29 mouse cellular contexts compared by ENCODE assay signal in genomic region chr6:140521832-140522231, GRCm38 (mm10).
DNase-seq lines count a peak whose midpoint lies in the region; ATAC-seq and TF ChIP-seq lines count a peak whose summit lies in the region.
"Had no signal": no experiment of that assay in that cellular context is flagged by ENCODE, and none has a peak within 500 bp of the region (broad histone marks: within the 10 kb centered on the region; RNA-seq: fewer than 3 reads in every experiment).

No protein-coding gene starts in this region.

- peaks cover 13% of the 10 kb centered on the region for H3K4me1 ChIP-seq in kidney, embryonic 15.5 days
- H3K4me1 ChIP-seq in liver, postnatal 0 days (ENCODE audit: insufficient read depth) = peaks cover 2% of the 10 kb centered on the region; the same call in 1 of the 2 replicates
- peaks cover 15% of the 10 kb centered on the region for H3K4me1 ChIP-seq in neural tube, embryonic 15.5 days

- 50% methylated on average over 5 of the region's 5 CpGs for WGBS in kidney, embryonic 15.5 days
- 38% methylated on average over 5 of the region's 5 CpGs for WGBS in liver, postnatal 0 days (ENCODE audit: insufficient replicate concordance)
- WGBS in neural tube, embryonic 15.5 days = 82% methylated on average over 5 of the region's 5 CpGs

- peaks cover 14% of the 10 kb centered on the region for H3K79me3 ChIP-seq in C2C12 (ENCODE audit: low read depth)

- ATAC-seq in kidney, embryonic 15.5 days (replicated peaks; ENCODE audit: low FRiP score) = peak; percentile 26; the same call in 1 of the 2 replicates
- ATAC-seq in liver, postnatal 0 days = peak; percentile 62; the same call in 1 of the 2 replicates
- ATAC-seq in neural tube, embryonic 15.5 days (ENCODE audit: low FRiP score) = no peak
- ATAC-seq: forebrain, postnatal 0 days; midbrain, embryonic 15.5 days had no signal

- no peak overlapping the region for H3K9ac ChIP-seq in kidney, embryonic 15.5 days
- no peak overlapping the region for H3K9ac ChIP-seq in liver, postnatal 0 days (replicated peaks)
- no peak overlapping the region for H3K9ac ChIP-seq in neural tube, embryonic 15.5 days (replicated peaks)
- H3K9ac ChIP-seq: embryonic facial prominence, embryonic 15.5 days; forebrain, embryonic 12.5 days; forebrain, postnatal 0 days; hindbrain, embryonic 12.5 days; limb, embryonic 15.5 days; lung, embryonic 14.5 days; midbrain, embryonic 15.5 days; neural tube, embryonic 12.5 days; stomach, embryonic 15.5 days had no signal

- peaks cover 55% of the 10 kb centered on the region for H3K79me2 ChIP-seq in C2C12 (ENCODE audit: control insufficient read depth, insufficient read depth)

- H3K27ac ChIP-seq in kidney, embryonic 15.5 days = no peak overlapping the region
- no peak overlapping the region for H3K27ac ChIP-seq in liver, postnatal 0 days (ENCODE audit: low read depth)
- no peak overlapping the region for H3K27ac ChIP-seq in neural tube, embryonic 15.5 days (replicated peaks)
- H3K27ac ChIP-seq: embryonic facial prominence, embryonic 15.5 days; forebrain, embryonic 12.5 days; hindbrain, embryonic 12.5 days; kidney, postnatal 0 days; limb, embryonic 10.5 days; limb, embryonic 15.5 days; midbrain, embryonic 10.5 days; midbrain, embryonic 15.5 days; neural tube, embryonic 12.5 days; stomach, embryonic 15.5 days had no signal

- no peak for TF ChIP-seq CTCF in C2C12 (IDR thresholded peaks at IDR 0.05; ENCODE audit: control insufficient read depth, insufficient read depth, insufficient read length)
- no peak for TF ChIP-seq CTCF in liver, postnatal 0 days (IDR thresholded peaks at IDR 0.05; ENCODE audit: low read depth)

- no peaks in the 10 kb centered on the region for H3K27me3 ChIP-seq in kidney, embryonic 15.5 days
- H3K27me3 ChIP-seq in C2C12 (ENCODE audit: control insufficient read depth, insufficient read depth, insufficient read length) = no peaks in the 10 kb centered on the region
- no peaks in the 10 kb centered on the region for H3K27me3 ChIP-seq in liver, postnatal 0 days (ENCODE audit: insufficient read depth, low read length)
- H3K27me3 ChIP-seq in neural tube, embryonic 15.5 days (replicated peaks) = no peaks in the 10 kb centered on the region
- H3K27me3 ChIP-seq: CH12.LX; embryonic facial prominence, embryonic 15.5 days; forebrain, embryonic 12.5 days; hindbrain, embryonic 12.5 days; limb, embryonic 15.5 days; midbrain, embryonic 15.5 days; neural tube, embryonic 12.5 days; stomach, embryonic 15.5 days had no signal

- H3K9me3 ChIP-seq in kidney, embryonic 15.5 days (replicated peaks) = no peaks in the 10 kb centered on the region
- H3K9me3 ChIP-seq in liver, postnatal 0 days (ENCODE audit: low read length) = no peaks in the 10 kb centered on the region
- H3K9me3 ChIP-seq in neural tube, embryonic 15.5 days (replicated peaks) = no peaks in the 10 kb centered on the region
- H3K9me3 ChIP-seq: embryonic facial prominence, embryonic 15.5 days; forebrain, embryonic 12.5 days; hindbrain, embryonic 12.5 days; limb, embryonic 10.5 days; limb, embryonic 15.5 days; midbrain, embryonic 10.5 days; midbrain, embryonic 15.5 days; neural tube, embryonic 12.5 days; stomach, embryonic 15.5 days had no signal

- no peak overlapping the region for H3K4me2 ChIP-seq in kidney, embryonic 15.5 days
- H3K4me2 ChIP-seq in liver, postnatal 0 days (ENCODE audit: low read depth, low read length) = no peak overlapping the region
- H3K4me2 ChIP-seq in neural tube, embryonic 15.5 days = no peak overlapping the region
- H3K4me2 ChIP-seq: embryonic facial prominence, embryonic 15.5 days; forebrain, embryonic 12.5 days; hindbrain, embryonic 12.5 days; limb, embryonic 15.5 days; lung, embryonic 14.5 days; midbrain, embryonic 15.5 days; neural tube, embryonic 12.5 days; stomach, embryonic 15.5 days had no signal

- TF ChIP-seq EP300 in liver, postnatal 0 days (IDR thresholded peaks at IDR 0.05; ENCODE audit: low read depth) = no peak

- no peak for DNase-seq in kidney, adult 8-10 months
- peak; percentile 37 for DNase-seq in NIH3T3 (ENCODE audit: low read depth)
- DNase-seq in liver, postnatal 0 days = no peak
- no peak for DNase-seq in spleen, postnatal 4 days (ENCODE audit: low spot score in 2 of 2)
- DNase-seq: adrenal gland, adult 8-10 months; B cell, adult 2 months; cerebellum, adult 2 months; cerebellum, postnatal 14 days; forebrain, postnatal 0 days; kidney, adult 11 months; layer of hippocampus, postnatal 36 days; lung, embryonic 14.5 days; lung, postnatal 14 days; right cerebral cortex, postnatal 4 days; thymus, postnatal 25 days had no signal

- no peak overlapping the region for H3ac ChIP-seq in C2C12 (ENCODE audit: control insufficient read depth, insufficient read length, low read depth)

- peaks cover 14% of the 10 kb centered on the region for H3K36me3 ChIP-seq in kidney, embryonic 15.5 days
- H3K36me3 ChIP-seq in C2C12 (ENCODE audit: control insufficient read depth, insufficient read depth) = peaks cover 5% of the 10 kb centered on the region
- no peaks in the 10 kb centered on the region; the same call in 1 of the 2 replicates for H3K36me3 ChIP-seq in liver, postnatal 0 days (replicated peaks; ENCODE audit: insufficient read depth, low read length)
- H3K36me3 ChIP-seq in neural tube, embryonic 15.5 days = no peaks in the 10 kb centered on the region
- H3K36me3 ChIP-seq: embryonic facial prominence, embryonic 15.5 days; hindbrain, embryonic 12.5 days had no signal

- H3K4me3 ChIP-seq in kidney, embryonic 15.5 days (replicated peaks) = no peak overlapping the region
- no peak overlapping the region for H3K4me3 ChIP-seq in C2C12 (ENCODE audit: insufficient read depth, poor library complexity, severe bottlenecking)
- H3K4me3 ChIP-seq in liver, postnatal 0 days (ENCODE audit: low read depth, low read length) = no peak overlapping the region
- no peak overlapping the region for H3K4me3 ChIP-seq in neural tube, embryonic 15.5 days (replicated peaks)
- H3K4me3 ChIP-seq: embryonic facial prominence, embryonic 15.5 days; forebrain, embryonic 12.5 days; hindbrain, embryonic 12.5 days; limb, embryonic 10.5 days; limb, embryonic 15.5 days; midbrain, embryonic 10.5 days; midbrain, embryonic 15.5 days; neural tube, embryonic 12.5 days; stomach, embryonic 15.5 days had no signal

TF ChIP-seq in C2C12, 6 proteins besides CTCF, POLR2A, EP300 and RAD21:
- TF ChIP-seq USF1 (IDR thresholded peaks at IDR 0.05; ENCODE audit: low read depth) (no peak), MYOD1 (IDR thresholded peaks at IDR 0.05; ENCODE audit: control insufficient read depth, insufficient read length, low read depth) (peak; percentile 94), CEBPB (IDR thresholded peaks at IDR 0.05; ENCODE audit: low read depth) (no peak), MYOG (IDR thresholded peaks at IDR 0.05; ENCODE audit: control insufficient read depth, extremely low read depth, insufficient read length) (no peak), FOSL1 (IDR thresholded peaks at IDR 0.05; ENCODE audit: insufficient read depth, low read length, poor library complexity, severe bottlenecking) (no peak)
